Mouse (Mus musculus): ENCODE results near the gene Ndfip2. TPM values are rescaled to one million over a fixed set of nuclear protein-coding genes. Genes with fewer than 3 reads are reported as not detected.

Gene Ndfip2
- total and polyA plus RNA-seq, 3 experiments = 10.2 to 53.0 (median 39.2) TPM

GRCm38 (mm10) chr14:105307716-105308115, 49.3 kb downstream of the Ndfip2 start:
- H3K4me1 ChIP-seq (ENCODE audit: insufficient read depth, low read depth, low read length) = no peaks in the 10 kb centered on the region
- H3K27me3 ChIP-seq (ENCODE audit: insufficient read depth, low read length) = no peaks in the 10 kb centered on the region
- DNase-seq (ENCODE audit: low spot score) (no peak), ATAC-seq (ENCODE audit: extremely low read depth, insufficient number of reproducible peaks, low FRiP score, poor library complexity, severe bottlenecking) (no peak)
- no peaks in the 10 kb centered on the region for H3K9me3 ChIP-seq (replicated peaks)
- TF ChIP-seq GATA1 (IDR thresholded peaks at IDR 0.05; ENCODE audit: borderline replicate concordance, low read length) (no peak), CTCF (IDR thresholded peaks at IDR 0.05; ENCODE audit: low read depth, low read length) (no peak), POLR2AphosphoS5 (IDR thresholded peaks at IDR 0.05; ENCODE audit: insufficient replicate concordance, low read depth, low read length) (no peak), TAL1 (conservative IDR thresholded peaks at IDR 0.05; ENCODE audit: low read depth, low read length) (no peak), GATA2 (IDR thresholded peaks at IDR 0.05; ENCODE audit: borderline replicate concordance, low read depth, low read length) (no peak)
- H3K36me3 ChIP-seq (replicated peaks) = peaks cover 35% of the 10 kb centered on the region
- H3K4me3 ChIP-seq (ENCODE audit: low read depth, low read length) = no peak overlapping the region

- ATAC-seq (ENCODE audit: extremely low read depth, insufficient number of reproducible peaks, low FRiP score, poor library complexity, severe bottlenecking) (no peak), DNase-seq (ENCODE audit: low spot score) (no peak)
- no peak for TF ChIP-seq CTCF (IDR thresholded peaks at IDR 0.05; ENCODE audit: low read depth, low read length)
- TF ChIP-seq GATA2 (IDR thresholded peaks at IDR 0.05; ENCODE audit: borderline replicate concordance, low read depth, low read length) = no peak
- TF ChIP-seq TAL1 (conservative IDR thresholded peaks at IDR 0.05; ENCODE audit: low read depth, low read length) = no peak
- no peak for TF ChIP-seq GATA1 (IDR thresholded peaks at IDR 0.05; ENCODE audit: borderline replicate concordance, low read length)
- TF ChIP-seq POLR2AphosphoS5 (IDR thresholded peaks at IDR 0.05; ENCODE audit: insufficient replicate concordance, low read depth, low read length) = no peak
- no peaks in the 10 kb centered on the region for H3K9me3 ChIP-seq (replicated peaks)
- H3K27me3 ChIP-seq (ENCODE audit: insufficient read depth, low read length) = no peaks in the 10 kb centered on the region
- peaks cover 16% of the 10 kb centered on the region for H3K36me3 ChIP-seq (replicated peaks)
- H3K4me1 ChIP-seq (ENCODE audit: insufficient read depth, low read depth, low read length) = no peaks in the 10 kb centered on the region
- no peak overlapping the region for H3K4me3 ChIP-seq (ENCODE audit: low read depth, low read length)
Measured at GRCm38 (mm10) chr14:105312366-105312765, 54.0 kb downstream of the Ndfip2 start.

GRCm38 (mm10) chr14:105312944-105313343, 54.6 kb downstream of the Ndfip2 start:
- DNase-seq (ENCODE audit: low spot score) (no peak), ATAC-seq (ENCODE audit: extremely low read depth, insufficient number of reproducible peaks, low FRiP score, poor library complexity, severe bottlenecking) (no peak)
- TF ChIP-seq POLR2AphosphoS5 (IDR thresholded peaks at IDR 0.05; ENCODE audit: insufficient replicate concordance, low read depth, low read length) (no peak), GATA2 (IDR thresholded peaks at IDR 0.05; ENCODE audit: borderline replicate concordance, low read depth, low read length) (no peak), TAL1 (conservative IDR thresholded peaks at IDR 0.05; ENCODE audit: low read depth, low read length) (no peak), CTCF (IDR thresholded peaks at IDR 0.05; ENCODE audit: low read depth, low read length) (no peak), GATA1 (IDR thresholded peaks at IDR 0.05; ENCODE audit: borderline replicate concordance, low read length) (no peak)
- no peaks in the 10 kb centered on the region for H3K4me1 ChIP-seq (ENCODE audit: insufficient read depth, low read depth, low read length)
- H3K36me3 ChIP-seq (replicated peaks) = peaks cover 13% of the 10 kb centered on the region
- no peaks in the 10 kb centered on the region for H3K27me3 ChIP-seq (ENCODE audit: insufficient read depth, low read length)
- H3K4me3 ChIP-seq (ENCODE audit: low read depth, low read length) = no peak overlapping the region
- H3K9me3 ChIP-seq (replicated peaks) = no peaks in the 10 kb centered on the region

- Histone ChIP-seq H3K4me3 (ENCODE audit: low read depth, low read length) (no peak overlapping the region), H3K4me1 (ENCODE audit: insufficient read depth, low read depth, low read length) (no peaks in the 10 kb centered on the region), H3K36me3 (replicated peaks) (peaks cover 11% of the 10 kb centered on the region), H3K27me3 (ENCODE audit: insufficient read depth, low read length) (no peaks in the 10 kb centered on the region), H3K9me3 (replicated peaks) (no peaks in the 10 kb centered on the region)
- TF ChIP-seq GATA2 (IDR thresholded peaks at IDR 0.05; ENCODE audit: borderline replicate concordance, low read depth, low read length) (no peak), TAL1 (conservative IDR thresholded peaks at IDR 0.05; ENCODE audit: low read depth, low read length) (no peak), POLR2AphosphoS5 (IDR thresholded peaks at IDR 0.05; ENCODE audit: insufficient replicate concordance, low read depth, low read length) (no peak)
- DNase-seq (ENCODE audit: low spot score) = no peak
- no peak for ATAC-seq (ENCODE audit: extremely low read depth, insufficient number of reproducible peaks, low FRiP score, poor library complexity, severe bottlenecking)
Measured at GRCm38 (mm10) chr14:105313877-105314276, 55.5 kb downstream of the Ndfip2 start.

- Histone ChIP-seq H3K27me3 (ENCODE audit: insufficient read depth, low read length) (no peaks in the 10 kb centered on the region), H3K4me1 (ENCODE audit: insufficient read depth, low read depth, low read length) (no peaks in the 10 kb centered on the region), H3K4me3 (ENCODE audit: low read depth, low read length) (no peak overlapping the region), H3K9me3 (replicated peaks) (peaks cover 13% of the 10 kb centered on the region), H3K36me3 (replicated peaks) (no peaks in the 10 kb centered on the region)
- DNase-seq (ENCODE audit: low spot score) = no peak
- TF ChIP-seq TAL1 (conservative IDR thresholded peaks at IDR 0.05; ENCODE audit: low read depth, low read length) (no peak), POLR2AphosphoS5 (IDR thresholded peaks at IDR 0.05; ENCODE audit: insufficient replicate concordance, low read depth, low read length) (no peak), GATA2 (IDR thresholded peaks at IDR 0.05; ENCODE audit: borderline replicate concordance, low read depth, low read length) (no peak), GATA1 (IDR thresholded peaks at IDR 0.05; ENCODE audit: borderline replicate concordance, low read length) (no peak), CTCF (IDR thresholded peaks at IDR 0.05; ENCODE audit: low read depth, low read length) (no peak)
- no peak for ATAC-seq (ENCODE audit: extremely low read depth, insufficient number of reproducible peaks, low FRiP score, poor library complexity, severe bottlenecking)
Measured at GRCm38 (mm10) chr14:105321712-105322111, 63.3 kb downstream of the Ndfip2 start.

GRCm38 (mm10) chr14:105322829-105323228, 64.5 kb downstream of the Ndfip2 start:
- no peak for ATAC-seq (ENCODE audit: extremely low read depth, insufficient number of reproducible peaks, low FRiP score, poor library complexity, severe bottlenecking)
- Histone ChIP-seq H3K27me3 (ENCODE audit: insufficient read depth, low read length) (no peaks in the 10 kb centered on the region), H3K4me3 (ENCODE audit: low read depth, low read length) (no peak overlapping the region), H3K9me3 (replicated peaks) (peaks cover 13% of the 10 kb centered on the region), H3K36me3 (replicated peaks) (no peaks in the 10 kb centered on the region), H3K4me1 (ENCODE audit: insufficient read depth, low read depth, low read length) (no peaks in the 10 kb centered on the region)
- no peak for DNase-seq (ENCODE audit: low spot score)
- TF ChIP-seq POLR2AphosphoS5 (IDR thresholded peaks at IDR 0.05; ENCODE audit: insufficient replicate concordance, low read depth, low read length) = no peak
- TF ChIP-seq TAL1 (conservative IDR thresholded peaks at IDR 0.05; ENCODE audit: low read depth, low read length) = no peak
- no peak for TF ChIP-seq CTCF (IDR thresholded peaks at IDR 0.05; ENCODE audit: low read depth, low read length)
- TF ChIP-seq GATA2 (IDR thresholded peaks at IDR 0.05; ENCODE audit: borderline replicate concordance, low read depth, low read length) = no peak
- no peak for TF ChIP-seq GATA1 (IDR thresholded peaks at IDR 0.05; ENCODE audit: borderline replicate concordance, low read length)

Data from G1E (cell line).